Mouse (Mus musculus) spleen, adult 2 months (tissue): ENCODE measurements around the gene Abcc4. TPM values are rescaled to one million over a fixed set of nuclear protein-coding genes. Genes with fewer than 3 reads are reported as not detected.

Source experiments
- DNase-seq, 2 experiments: peaks; one replicate each; pipeline versions ENCODE4 v3.0.0 to v3.0.0-alpha.2; 2012 to 2021; ENCODE audit warnings: low spot score in 2 of 2, low read depth in 1 of 2
- H3K27ac ChIP-seq: fragments of 200-500 bp; 2 replicates; pipeline ENCODE4 v1.5.1; 2012; ENCODE audit warnings: low read length, inconsistent platforms; ENCODE audit not compliant: insufficient read depth
- H3K27me3 ChIP-seq: fragments of 200-500 bp; 2 replicates; pipeline ENCODE4 v1.6.1; 2012; ENCODE audit warnings: mild to moderate bottlenecking, moderate library complexity, low read length, inconsistent platforms; ENCODE audit not compliant: control insufficient read depth, insufficient read depth
- H3K36me3 ChIP-seq: fragments of 200-500 bp; 2 replicates; pipeline ENCODE4 v1.6.1; 2012; ENCODE audit warnings: mild to moderate bottlenecking, low read length, inconsistent platforms; ENCODE audit not compliant: control insufficient read depth, insufficient read depth
- H3K4me1 ChIP-seq: fragments of 200-500 bp; 2 replicates; pipeline ENCODE4 v1.6.1; 2011; ENCODE audit warnings: inconsistent platforms; ENCODE audit not compliant: control insufficient read depth, insufficient read depth, insufficient read length
- H3K4me3 ChIP-seq: fragments of 200-500 bp; 2 replicates; pipeline ENCODE4 v1.5.1; 2011; ENCODE audit warnings: mild to moderate bottlenecking, inconsistent platforms; ENCODE audit not compliant: insufficient read depth, insufficient read length; ENCODE audit errors: extremely low read depth
- CTCF ChIP-seq: fragments of 200-500 bp; IDR thresholded peaks from 2 replicates; pipeline ENCODE4 v1.5.1; 2011; ENCODE audit warnings: mild to moderate bottlenecking, inconsistent platforms; ENCODE audit not compliant: insufficient read depth, insufficient read length, insufficient replicate concordance; ENCODE audit errors: extremely low read depth
- POLR2A ChIP-seq: fragments of 200-500 bp; IDR thresholded peaks from 2 replicates; pipeline ENCODE4 v1.6.1; 2011; ENCODE audit warnings: low read depth, low read length, inconsistent platforms
- WGBS: fragments of 180-500 bp; shearing (Covaris S2); methylation state at CpG from one replicate; pipeline ENCODE4 v1.1.7; 2018; 5-methylcytosine and 5-hydroxymethylcytosine counted together
- polyA plus RNA-seq: library from polyadenylated mRNA; depleted of rRNA; stranded (reverse); fragments of >200 nt; gene quantifications from 2 replicates; pipeline ENCODE4 v1.2.3, GENCODE M21; 2012

The Abcc4 gene
- polyA plus RNA-seq, 1 experiment = 2.9 TPM

GRCm38 (mm10) chr14:118620773-118621448 is 85.1 kb downstream of the Abcc4 start:
- DNase-seq = no peak
- TF ChIP-seq POLR2A (no peak), CTCF (no peak)
- Histone ChIP-seq H3K4me3 (no peak overlapping the region), H3K27ac (no peak overlapping the region), H3K4me1 (no peaks in the 10 kb centered on the region), H3K27me3 (no peaks in the 10 kb centered on the region), H3K36me3 (peaks cover 6% of the 10 kb centered on the region; the same call in 1 of the 2 replicates)
- 85% methylated on average over 6 of the region's 6 CpGs for WGBS

GRCm38 (mm10) chr14:118616698-118617311 is 89.2 kb downstream of the Abcc4 start:
- no peaks in the 10 kb centered on the region for H3K27me3 ChIP-seq
- TF ChIP-seq POLR2A (no peak), CTCF (peak; percentile 75; the same call in 1 of the 2 replicates)
- H3K4me1 ChIP-seq = no peaks in the 10 kb centered on the region
- H3K36me3 ChIP-seq = 0 out of 2 replicates have a peak, but pooled peaks cover 4% of the 10 kb centered on the region
- no peak overlapping the region for H3K27ac ChIP-seq
- peak; percentile 18 to 29 for DNase-seq
- 65% methylated on average over 12 of the region's 12 CpGs for WGBS
- no peak overlapping the region for H3K4me3 ChIP-seq

- no peaks in the 10 kb centered on the region for H3K27me3 ChIP-seq
- no peaks in the 10 kb centered on the region for H3K4me1 ChIP-seq
- no peak overlapping the region for H3K27ac ChIP-seq
- H3K36me3 ChIP-seq = peaks cover 8% of the 10 kb centered on the region
- TF ChIP-seq POLR2A = no peak
- TF ChIP-seq CTCF = no peak
- H3K4me3 ChIP-seq = no peak overlapping the region
- WGBS = 92% methylated on average over 9 of the region's 9 CpGs
- DNase-seq = no peak
These were observed 92.3 kb downstream of the Abcc4 start for GRCm38 (mm10) chr14:118613734-118614133.

- H3K36me3 ChIP-seq = peaks cover 8% of the 10 kb centered on the region
- H3K4me1 ChIP-seq = no peaks in the 10 kb centered on the region
- TF ChIP-seq POLR2A (no peak), CTCF (no peak)
These were observed 94.3 kb downstream of the Abcc4 start for GRCm38 (mm10) chr14:118611714-118612113.

GRCm38 (mm10) chr14:118610786-118611185 is 95.2 kb downstream of the Abcc4 start:
- H3K4me1 ChIP-seq = no peaks in the 10 kb centered on the region
- no peak for DNase-seq
- TF ChIP-seq POLR2A (no peak), CTCF (no peak)
- H3K4me3 ChIP-seq = no peak overlapping the region
- WGBS = over 99% methylated on average over 11 of the region's 11 CpGs
- peaks cover 5% of the 10 kb centered on the region for H3K36me3 ChIP-seq
- no peak overlapping the region for H3K27ac ChIP-seq
- H3K27me3 ChIP-seq = no peaks in the 10 kb centered on the region

More at GRCm38 (mm10) chr14:118611714-118612113, 94.3 kb downstream of the Abcc4 start:
- H3K4me3 ChIP-seq = no peak overlapping the region
- 85% methylated on average over 17 of the region's 17 CpGs for WGBS
- no peak for DNase-seq
- no peak overlapping the region for H3K27ac ChIP-seq
- H3K27me3 ChIP-seq = no peaks in the 10 kb centered on the region

- H3K27ac ChIP-seq = no peak overlapping the region
- no peak overlapping the region for H3K4me3 ChIP-seq
- H3K27me3 ChIP-seq = no peaks in the 10 kb centered on the region
- TF ChIP-seq POLR2A = no peak
- no peak for TF ChIP-seq CTCF
- no peaks in the 10 kb centered on the region for H3K4me1 ChIP-seq
- peaks cover 5% of the 10 kb centered on the region for H3K36me3 ChIP-seq
- no peak for DNase-seq
- 94% methylated on average over 16 of the region's 16 CpGs for WGBS
These were observed 97.1 kb downstream of the Abcc4 start for GRCm38 (mm10) chr14:118608816-118609465.
